Mouse (Mus musculus) hindbrain, postnatal 0 days (tissue): ENCODE data around the gene Kcnn1. TPM values are rescaled to one million over a fixed set of nuclear protein-coding genes. Genes with fewer than 3 reads are reported as not detected.

Experiments used
- ATAC-seq: fragments of 200-750 bp; cut with Nextera tagmentation; 2 replicates; pipeline ENCODE4 v1.8.0; 2017; ENCODE audit warnings: mild to moderate bottlenecking, moderate TSS enrichment, moderate library complexity
- DNase-seq: peaks from one replicate; pipeline ENCODE4 v3.0.0-alpha.2; 2015; ENCODE audit warnings: low spot score
- H3K27ac ChIP-seq: fragments of 300-500 bp; sonication (generic); 2 replicates; pipeline ENCODE4 v1.5.1; 2014; ENCODE audit warnings: mild to moderate bottlenecking
- H3K27me3 ChIP-seq: fragments of 300-500 bp; sonication (generic); 2 replicates; pipeline ENCODE4 v1.6.1; 2014; ENCODE audit warnings: low read length, mixed read lengths; ENCODE audit not compliant: insufficient read depth
- H3K36me3 ChIP-seq: fragments of 300-500 bp; sonication (generic); 2 replicates; pipeline ENCODE4 v1.6.1; 2014; ENCODE audit warnings: low read length, mixed read lengths; ENCODE audit not compliant: insufficient read depth
- H3K4me1 ChIP-seq: fragments of 300-500 bp; sonication (generic); 2 replicates; pipeline ENCODE4 v1.6.1; 2014; ENCODE audit warnings: antibody characterized with exemption, low read length, mixed read lengths; ENCODE audit not compliant: insufficient read depth
- H3K4me2 ChIP-seq: fragments of 300-500 bp; sonication (generic); 2 replicates; pipeline ENCODE4 v1.6.1; 2014; ENCODE audit warnings: low read depth, mild to moderate bottlenecking, low read length, moderate library complexity, mixed read lengths
- H3K4me3 ChIP-seq: fragments of 300-500 bp; sonication (generic); 2 replicates; pipeline ENCODE4 v1.5.1; 2014; ENCODE audit warnings: low read length
- H3K9ac ChIP-seq: fragments of 300-500 bp; sonication (generic); replicated peaks from 2 replicates; pipeline ENCODE4 v1.6.1; 2014; ENCODE audit warnings: mild to moderate bottlenecking, low read length, moderate library complexity, mixed read lengths
- H3K9me3 ChIP-seq: fragments of 300-500 bp; sonication (generic); 2 replicates; pipeline ENCODE4 v1.6.1; 2016; ENCODE audit warnings: low read length, mixed read lengths
- CTCF ChIP-seq: IDR thresholded peaks from 2 replicates; pipeline ENCODE4 v1.5.1; 2016; ENCODE audit warnings: antibody characterized with exemption, control low read depth, low read depth
- WGBS: fragments of 180-500 bp; shearing (Covaris S2); extraction: QIAGEN DNeasy Blood & Tissue Kit; methylation state at CpG from one replicate; pipeline ENCODE4 v1.1.7; 2014; 5-methylcytosine and 5-hydroxymethylcytosine counted together
- polyA plus RNA-seq: library from polyadenylated mRNA; unstranded; fragments of >200 nt; fragmentation: Nextera tagmentation; extraction: Ambion mirVana; gene quantifications from 2 replicates; pipeline ENCODE4 v1.2.1, GENCODE M21; 2015
- total RNA-seq: library from RNA; depleted of rRNA; stranded (reverse); fragments of >200 nt; gene quantifications from 2 replicates; pipeline ENCODE4 v1.2.3, GENCODE M21; 2014

The Kcnn1 gene
- total and polyA plus RNA-seq, 2 experiments from 2014 or later, result 10.8 to 29.8 TPM

- no peak for ATAC-seq
- H3K4me2 ChIP-seq, result peak overlapping the region; percentile 84
- TF ChIP-seq CTCF, result no peak
- peak overlapping the region; percentile 47 for H3K9ac ChIP-seq
- DNase-seq, result peak; percentile 46
- no peak overlapping the region; the same call in 1 of the 2 replicates for H3K27ac ChIP-seq
- WGBS, result 1% methylated on average over 46 of the region's 46 CpGs
- no peaks in the 10 kb centered on the region for H3K36me3 ChIP-seq
- peak overlapping the region; percentile 44 for H3K4me3 ChIP-seq
- H3K27me3 ChIP-seq, result no peaks in the 10 kb centered on the region
- H3K4me1 ChIP-seq, result peaks cover 21% of the 10 kb centered on the region
- H3K9me3 ChIP-seq, result no peaks in the 10 kb centered on the region
These were observed 1.1 kb upstream of the Kcnn1 start for GRCm38 (mm10) chr8:70863956-70864711.

DNA sequence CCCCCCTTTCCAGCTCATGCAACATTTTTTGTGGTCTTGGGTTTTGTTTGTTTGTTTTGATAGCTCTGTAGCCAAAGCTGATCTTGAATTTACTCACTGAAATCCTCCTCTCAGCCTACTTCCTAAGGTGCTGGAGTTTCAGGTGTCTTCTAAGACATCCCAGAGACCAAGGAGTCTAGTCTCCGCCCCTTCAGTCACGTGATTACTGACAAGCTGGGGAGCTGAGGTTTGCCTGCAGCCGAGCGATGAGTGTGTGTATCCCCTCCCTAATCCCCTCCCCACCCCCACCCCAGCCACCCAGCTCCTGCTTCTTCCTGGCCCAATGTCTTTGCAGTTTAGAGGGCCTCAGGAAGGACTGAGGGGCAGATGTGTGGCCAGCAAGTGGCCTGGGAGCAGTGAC lies 5.5 kb downstream of the Kcnn1 start:
- Histone ChIP-seq H3K4me1 (peaks cover 12% of the 10 kb centered on the region; the same call in 1 of the 2 replicates), H3K4me3 (no peak overlapping the region), H3K9ac (no peak overlapping the region), H3K27me3 (no peaks in the 10 kb centered on the region), H3K36me3 (no peaks in the 10 kb centered on the region), H3K27ac (no peak overlapping the region), H3K4me2 (0 out of 2 replicates have a peak overlapping the region, but pooled peaks have one; percentile 86), H3K9me3 (no peaks in the 10 kb centered on the region)
- TF ChIP-seq CTCF, result no peak
- 16% methylated on average over 4 of the region's 4 CpGs for WGBS
- ATAC-seq (no peak), DNase-seq (no peak)

- H3K4me2 ChIP-seq, result peak overlapping the region; percentile 86
- H3K27ac ChIP-seq, result no peak overlapping the region
- TF ChIP-seq CTCF, result no peak
- peak overlapping the region; percentile 50 for H3K9ac ChIP-seq
- H3K36me3 ChIP-seq, result no peaks in the 10 kb centered on the region
- DNase-seq (peak; percentile 76), ATAC-seq (peak; percentile 81)
- WGBS, result 6% methylated on average over 33 of the region's 33 CpGs
- H3K4me1 ChIP-seq, result peaks cover 12% of the 10 kb centered on the region; the same call in 1 of the 2 replicates
- peak overlapping the region; percentile 50 for H3K4me3 ChIP-seq
- H3K27me3 ChIP-seq, result no peaks in the 10 kb centered on the region
- no peaks in the 10 kb centered on the region for H3K9me3 ChIP-seq
These were observed 6.4 kb downstream of the Kcnn1 start for GRCm38 (mm10) chr8:70856541-70857197.

- H3K36me3 ChIP-seq, result no peaks in the 10 kb centered on the region
- H3K27ac ChIP-seq, result no peak overlapping the region
- peak overlapping the region; percentile 50 for H3K4me3 ChIP-seq
- no peaks in the 10 kb centered on the region for H3K9me3 ChIP-seq
- H3K27me3 ChIP-seq, result no peaks in the 10 kb centered on the region
- no peak for TF ChIP-seq CTCF
- DNase-seq, result no peak
- H3K4me2 ChIP-seq, result no peak overlapping the region
- 56% methylated on average over 5 of the region's 5 CpGs for WGBS
- no peak for ATAC-seq
- H3K4me1 ChIP-seq, result peaks cover 12% of the 10 kb centered on the region; the same call in 1 of the 2 replicates
- peak overlapping the region; percentile 50; the same call in 1 of the 2 replicates for H3K9ac ChIP-seq
These were observed 7.0 kb downstream of the Kcnn1 start for GRCm38 (mm10) chr8:70856028-70856427.

DNA sequence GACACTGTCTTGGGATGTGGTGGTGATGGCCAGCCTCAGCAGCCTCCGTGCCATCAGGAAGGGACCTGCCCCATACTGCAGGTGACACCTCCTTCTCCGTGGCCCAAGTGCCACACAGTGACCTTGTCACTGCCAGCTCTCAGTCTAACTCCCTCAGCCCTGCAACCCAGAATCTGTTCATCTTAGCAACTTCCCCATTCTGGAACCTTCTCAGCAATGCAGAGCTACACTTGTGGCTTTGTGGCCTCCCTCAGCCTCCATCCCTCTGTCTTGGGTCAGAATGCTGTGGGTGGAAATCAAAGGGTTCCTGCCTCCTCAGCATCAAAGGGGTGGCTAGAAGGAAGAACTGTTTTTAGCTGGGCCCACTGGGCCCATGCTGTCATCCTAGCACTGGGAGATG lies 9.2 kb downstream of the Kcnn1 start:
- no peak for DNase-seq
- no peaks in the 10 kb centered on the region for H3K9me3 ChIP-seq
- no peak for ATAC-seq
- whole genome bisulfite sequencing, result 80% methylated on average over 2 of the region's 2 CpGs
- peaks cover 12% of the 10 kb centered on the region; the same call in 1 of the 2 replicates for H3K4me1 ChIP-seq
- H3K27me3 ChIP-seq, result no peaks in the 10 kb centered on the region
- no peaks in the 10 kb centered on the region for H3K36me3 ChIP-seq
- H3K27ac ChIP-seq, result no peak overlapping the region
- H3K4me2 ChIP-seq, result no peak overlapping the region
- no peak for TF ChIP-seq CTCF
- H3K4me3 ChIP-seq, result no peak overlapping the region
- H3K9ac ChIP-seq, result no peak overlapping the region

GRCm38 (mm10) chr8:70852595-70853231 lies 10.3 kb downstream of the Kcnn1 start:
- peaks cover 12% of the 10 kb centered on the region; the same call in 1 of the 2 replicates for H3K4me1 ChIP-seq
- no peak for DNase-seq
- no peak overlapping the region for H3K27ac ChIP-seq
- H3K36me3 ChIP-seq, result no peaks in the 10 kb centered on the region
- H3K27me3 ChIP-seq, result no peaks in the 10 kb centered on the region
- no peak overlapping the region for H3K4me2 ChIP-seq
- ATAC-seq, result no peak
- no peak overlapping the region for H3K4me3 ChIP-seq
- TF ChIP-seq CTCF, result no peak
- no peak overlapping the region for H3K9ac ChIP-seq
- H3K9me3 ChIP-seq, result no peaks in the 10 kb centered on the region
- WGBS, result 92% methylated on average over 41 of the region's 41 CpGs
